Mouse (Mus musculus) brain, embryonic 14.5 days (tissue): ENCODE data around the gene Cnksr1.
A peak's percentile ranks its signal among the peaks of the same experiment; 100 is the strongest.

Experiments used
- CTCF ChIP-seq: fragments of 200-500 bp; IDR thresholded peaks from 2 replicates; pipeline ENCODE4 v1.5.1; 2012; ENCODE audit warnings: inconsistent platforms, mild to moderate bottlenecking, moderate library complexity, borderline replicate concordance; ENCODE audit not compliant: insufficient read depth, insufficient read length; ENCODE audit errors: extremely low read depth
- POLR2A ChIP-seq: fragments of 200-500 bp; IDR thresholded peaks from 2 replicates; pipeline ENCODE4 v1.6.1; 2012; ENCODE audit warnings: mild to moderate bottlenecking, inconsistent platforms, borderline replicate concordance; ENCODE audit not compliant: poor library complexity, insufficient read depth, insufficient read length, severe bottlenecking; ENCODE audit errors: extremely low read depth

DNA sequence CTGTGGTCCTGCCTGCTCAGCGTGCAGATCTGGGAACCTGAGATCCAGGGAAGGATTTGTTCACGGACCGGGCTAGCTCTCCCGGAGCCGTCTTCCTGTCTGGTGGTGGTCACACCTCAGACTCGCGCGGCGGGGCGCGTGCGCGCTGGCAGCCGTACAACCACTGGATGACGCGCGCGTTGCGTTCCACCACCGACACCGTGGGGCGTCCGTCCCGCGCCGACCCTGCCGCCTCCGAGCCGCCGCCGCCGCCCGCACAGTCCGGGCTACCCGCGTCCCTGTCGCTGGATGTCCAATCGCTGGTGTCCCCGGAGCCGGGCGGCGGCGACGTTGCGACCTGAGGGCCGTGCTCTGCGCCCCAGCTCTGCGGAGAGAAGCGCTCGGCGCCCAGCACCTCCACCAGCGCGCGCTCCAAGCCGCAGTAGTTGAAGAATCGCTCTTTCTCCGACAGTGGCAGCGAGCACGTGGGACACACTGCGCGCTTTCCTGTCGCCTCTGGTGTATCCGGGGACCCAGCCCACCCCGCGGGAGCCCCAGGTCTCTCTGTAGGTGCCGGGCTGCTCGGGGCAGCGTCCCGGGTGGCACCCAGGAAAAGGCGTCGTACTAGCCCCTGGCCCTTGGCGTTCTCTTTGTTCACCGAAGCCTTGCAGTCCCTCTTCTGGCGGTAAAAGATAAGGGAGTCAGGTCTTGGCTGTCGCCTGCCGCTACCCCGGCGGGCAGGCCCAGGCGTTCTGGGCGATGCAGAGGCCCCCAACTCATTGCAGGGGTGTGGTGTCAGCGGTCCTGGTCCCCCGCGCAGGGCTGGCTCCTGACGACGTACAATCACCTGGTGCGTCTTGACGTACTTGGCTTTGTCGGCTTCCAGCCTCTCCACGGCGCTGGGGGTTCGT lies 13.3 kb upstream of the Cnksr1 start:
- peak; percentile 6; the same call in 1 of the 2 replicates for TF ChIP-seq CTCF
- 0 out of 2 replicates have a peak, but pooled peaks have one; percentile 35 for TF ChIP-seq POLR2A
